Mouse (Mus musculus) embryonic facial prominence, embryonic 10.5 days (tissue): ENCODE results near the gene C1qtnf3. TPM values are rescaled to one million over a fixed set of nuclear protein-coding genes. Genes with fewer than 3 reads are reported as not detected.

Experiments
- DNase-seq: peaks from one replicate; pipeline ENCODE4 v3.0.0-alpha.2; 2017; ENCODE audit warnings: low spot score
- H3K27ac ChIP-seq: fragments of 300-500 bp; sonication (generic); replicated peaks from 2 replicates; pipeline ENCODE4 v1.5.1; 2016; ENCODE audit warnings: mild to moderate bottlenecking
- H3K27me3 ChIP-seq: fragments of 300-500 bp; sonication (generic); replicated peaks from 2 replicates; pipeline ENCODE4 v1.6.1; 2016; ENCODE audit warnings: low read depth, mild to moderate bottlenecking; ENCODE audit not compliant: poor library complexity, severe bottlenecking
- H3K36me3 ChIP-seq: fragments of 300-500 bp; sonication (generic); replicated peaks from 2 replicates; pipeline ENCODE4 v1.6.1; 2016; ENCODE audit warnings: mild to moderate bottlenecking, moderate library complexity
- H3K4me1 ChIP-seq: fragments of 300-500 bp; sonication (generic); 2 replicates; pipeline ENCODE4 v1.6.1; 2016
- H3K4me3 ChIP-seq: fragments of 300-500 bp; sonication (generic); 2 replicates; pipeline ENCODE4 v1.5.1; 2016; ENCODE audit warnings: mild to moderate bottlenecking, moderate library complexity
- H3K9me3 ChIP-seq: fragments of 300-500 bp; sonication (generic); 2 replicates; pipeline ENCODE4 v1.6.1; 2016; ENCODE audit warnings: mild to moderate bottlenecking
- WGBS: fragments of 180-500 bp; shearing (Covaris S2); methylation state at CpG from one replicate; pipeline ENCODE4 v1.1.7; 2016; 5-methylcytosine and 5-hydroxymethylcytosine counted together
- polyA plus RNA-seq: library from polyadenylated mRNA; unstranded; fragments of >200 nt; fragmentation: Nextera tagmentation; extraction: Ambion mirVana; gene quantifications from 2 replicates; pipeline ENCODE4 v1.2.1, GENCODE M21; 2016

The C1qtnf3 gene
- polyA plus RNA-seq, 1 experiment from 2014 or later: 0.27 TPM

GRCm38 (mm10) chr15:10940148-10941108, 11.7 kb upstream of the C1qtnf3 start:
- DNase-seq: no peak
- no peaks in the 10 kb centered on the region for H3K4me1 ChIP-seq
- WGBS: 80% methylated on average over 15 of the region's 15 CpGs
- no peaks in the 10 kb centered on the region for H3K27me3 ChIP-seq
- H3K9me3 ChIP-seq: no peaks in the 10 kb centered on the region
- no peaks in the 10 kb centered on the region for H3K36me3 ChIP-seq
- H3K27ac ChIP-seq: no peak overlapping the region
- no peak overlapping the region for H3K4me3 ChIP-seq

DNA sequence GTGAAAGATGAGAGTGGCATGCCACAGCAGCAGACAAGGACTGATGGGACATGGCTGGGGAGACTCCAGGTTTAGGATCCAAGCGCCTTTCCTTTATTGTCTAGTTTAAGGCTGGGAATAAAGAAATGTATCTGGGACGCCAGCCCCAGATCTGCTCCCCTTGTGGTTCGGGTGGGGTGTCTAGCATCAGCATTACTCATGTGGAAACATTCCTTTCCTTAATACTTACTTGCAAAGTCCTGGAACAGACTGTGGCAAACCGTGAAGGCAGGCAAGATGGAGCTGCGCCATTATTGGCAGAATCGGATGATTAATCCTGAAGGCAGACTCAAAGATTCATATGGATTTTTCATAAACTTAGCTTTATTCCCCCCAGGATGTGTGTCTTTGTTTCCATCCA, 10.2 kb upstream of the C1qtnf3 start:
- WGBS: 87% methylated on average over 6 of the region's 6 CpGs
- no peaks in the 10 kb centered on the region for H3K27me3 ChIP-seq
- no peak for DNase-seq
- H3K9me3 ChIP-seq: no peaks in the 10 kb centered on the region
- no peak overlapping the region for H3K27ac ChIP-seq
- H3K4me3 ChIP-seq: no peak overlapping the region
- no peaks in the 10 kb centered on the region for H3K36me3 ChIP-seq
- H3K4me1 ChIP-seq: no peaks in the 10 kb centered on the region

DNA sequence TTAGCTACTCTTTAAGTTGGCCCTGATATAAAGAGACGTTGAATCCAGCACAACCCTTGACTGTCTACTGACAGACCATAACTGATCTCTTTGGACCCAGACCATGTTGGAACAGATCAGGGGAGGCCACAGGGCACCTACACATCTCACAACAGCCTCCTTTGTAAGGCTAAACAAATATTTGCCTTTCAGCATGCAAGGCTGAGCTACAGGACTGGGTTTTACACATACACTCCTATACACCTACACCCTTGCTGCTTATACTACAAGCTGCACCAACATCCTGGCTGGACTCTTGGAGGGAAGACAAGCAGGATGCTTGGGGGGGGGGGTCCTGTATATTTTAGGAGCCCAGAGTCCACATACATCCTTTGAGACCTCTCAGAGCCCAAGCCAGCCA, 4.3 kb upstream of the C1qtnf3 start:
- no peak for DNase-seq
- Histone ChIP-seq H3K4me3 (no peak overlapping the region), H3K9me3 (no peaks in the 10 kb centered on the region), H3K4me1 (peaks cover 4% of the 10 kb centered on the region; the same call in 1 of the 2 replicates), H3K27me3 (no peaks in the 10 kb centered on the region; the same call in 1 of the 2 replicates), H3K36me3 (no peaks in the 10 kb centered on the region), H3K27ac (no peak overlapping the region)
- WGBS: 81% methylated on average over 1 of the region's 1 CpGs

DNA sequence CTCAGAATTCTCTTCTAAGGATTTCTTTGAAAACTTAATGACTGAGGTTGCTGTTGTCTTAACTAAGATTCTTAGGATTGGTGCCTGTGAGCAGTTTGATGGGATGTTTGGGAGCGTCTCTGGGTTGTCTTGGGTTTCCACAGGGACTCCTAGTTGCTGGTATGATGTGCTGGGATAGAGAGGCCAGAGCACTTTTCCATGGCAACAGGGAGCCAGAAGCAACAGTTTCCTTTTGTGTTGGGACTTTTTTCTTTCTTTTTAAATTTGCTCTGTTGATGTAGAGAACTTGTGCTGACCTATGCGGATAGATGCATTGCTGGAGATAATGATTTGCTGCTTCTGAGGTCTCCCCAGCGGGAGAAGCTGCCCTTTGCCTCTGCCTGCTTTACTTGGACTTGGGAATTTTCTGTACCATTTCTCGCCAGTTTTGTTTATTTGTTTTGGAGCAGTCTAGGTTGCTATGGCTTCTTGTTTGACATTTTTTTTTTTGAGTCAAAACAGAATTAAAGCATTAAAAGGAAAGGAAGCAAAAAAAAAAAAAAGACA, 701 bp downstream of the C1qtnf3 start:
- Histone ChIP-seq H3K27ac (no peak overlapping the region), H3K4me1 (peaks cover 4% of the 10 kb centered on the region; the same call in 1 of the 2 replicates), H3K27me3 (no peaks in the 10 kb centered on the region; the same call in 1 of the 2 replicates), H3K4me3 (no peak overlapping the region), H3K36me3 (no peaks in the 10 kb centered on the region), H3K9me3 (no peaks in the 10 kb centered on the region)
- WGBS: 65% methylated on average over 4 of the region's 4 CpGs
- no peak for DNase-seq

- peaks cover 4% of the 10 kb centered on the region; the same call in 1 of the 2 replicates for H3K4me1 ChIP-seq
- WGBS: 83% methylated on average over 1 of the region's 1 CpGs
- H3K9me3 ChIP-seq: no peaks in the 10 kb centered on the region
- H3K27ac ChIP-seq: no peak overlapping the region
- DNase-seq: no peak
- no peaks in the 10 kb centered on the region; the same call in 1 of the 2 replicates for H3K27me3 ChIP-seq
- H3K36me3 ChIP-seq: no peaks in the 10 kb centered on the region
- no peak overlapping the region for H3K4me3 ChIP-seq
These were observed 1.3 kb downstream of the C1qtnf3 start for GRCm38 (mm10) chr15:10953465-10953864.

DNA sequence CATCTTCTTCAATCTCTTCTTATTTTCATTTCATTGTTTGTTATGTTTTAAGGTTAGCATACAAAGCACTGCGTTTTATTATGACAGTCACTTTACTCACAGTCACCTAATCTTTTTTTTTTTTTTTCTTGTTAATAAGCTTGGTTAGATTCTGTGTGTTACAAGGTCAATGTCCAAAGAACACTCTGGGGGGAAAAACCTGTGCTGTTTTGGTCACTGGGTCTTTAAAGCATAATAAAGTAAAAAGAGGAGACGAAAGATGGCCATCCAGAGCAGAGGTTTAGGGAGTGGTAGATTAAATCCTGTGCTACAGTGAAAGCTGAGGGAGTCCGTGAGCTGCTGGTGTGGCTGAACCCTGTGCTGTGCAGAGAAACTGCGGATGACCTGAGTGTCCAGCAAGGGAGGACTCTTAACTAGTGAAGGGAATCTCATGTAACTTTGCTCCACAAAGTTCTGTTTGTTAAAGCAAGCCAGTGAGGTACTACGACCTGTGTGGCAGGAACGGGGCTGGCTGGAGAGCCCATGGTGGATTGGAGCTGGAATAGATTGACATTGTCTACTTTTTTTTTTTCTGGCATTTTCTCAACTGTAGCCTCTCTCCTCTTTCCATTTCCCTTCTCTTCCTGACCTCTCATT, 2.4 kb downstream of the C1qtnf3 start:
- no peak overlapping the region for H3K27ac ChIP-seq
- no peak overlapping the region for H3K4me3 ChIP-seq
- DNase-seq: no peak
- WGBS: 86% methylated on average over 6 of the region's 6 CpGs
- no peaks in the 10 kb centered on the region for H3K36me3 ChIP-seq
- H3K4me1 ChIP-seq: peaks cover 4% of the 10 kb centered on the region; the same call in 1 of the 2 replicates
- no peaks in the 10 kb centered on the region for H3K9me3 ChIP-seq
- H3K27me3 ChIP-seq: no peaks in the 10 kb centered on the region; the same call in 1 of the 2 replicates

- no peaks in the 10 kb centered on the region for H3K9me3 ChIP-seq
- WGBS: 73% methylated on average over 5 of the region's 5 CpGs
These were observed 3.0 kb downstream of the C1qtnf3 start for GRCm38 (mm10) chr15:10955156-10955555.

DNA sequence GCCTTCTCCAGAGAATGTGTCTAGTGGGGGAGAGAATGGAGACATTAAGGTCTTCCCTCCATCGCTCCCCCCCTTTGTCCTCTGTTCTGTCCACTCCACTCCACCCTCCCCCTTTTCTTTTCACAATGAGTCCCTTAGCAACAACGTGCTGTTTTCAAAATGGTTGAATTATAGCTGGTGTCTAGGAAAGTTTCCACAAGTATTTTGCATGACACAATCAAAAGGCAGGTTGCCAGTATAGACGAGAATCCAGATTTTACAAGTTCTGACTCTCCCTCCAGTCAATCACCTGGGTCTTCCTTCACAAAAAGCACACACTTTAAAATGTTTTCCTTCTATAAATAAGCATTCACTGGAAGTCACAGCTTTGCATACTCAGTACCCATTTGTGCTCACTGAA, 4.6 kb downstream of the C1qtnf3 start:
- H3K36me3 ChIP-seq: no peaks in the 10 kb centered on the region
- WGBS: 72% methylated on average over 3 of the region's 3 CpGs
- no peak overlapping the region for H3K4me3 ChIP-seq
- DNase-seq: no peak
- H3K4me1 ChIP-seq: peaks cover 4% of the 10 kb centered on the region; the same call in 1 of the 2 replicates
- no peaks in the 10 kb centered on the region for H3K27me3 ChIP-seq
- H3K27ac ChIP-seq: no peak overlapping the region
- H3K9me3 ChIP-seq: no peaks in the 10 kb centered on the region

More at GRCm38 (mm10) chr15:10955156-10955555, 3.0 kb downstream of the C1qtnf3 start:
- Histone ChIP-seq H3K27me3 (no peaks in the 10 kb centered on the region; the same call in 1 of the 2 replicates), H3K27ac (no peak overlapping the region), H3K4me3 (no peak overlapping the region), H3K36me3 (no peaks in the 10 kb centered on the region), H3K4me1 (peaks cover 4% of the 10 kb centered on the region; the same call in 1 of the 2 replicates)
- no peak for DNase-seq

DNA sequence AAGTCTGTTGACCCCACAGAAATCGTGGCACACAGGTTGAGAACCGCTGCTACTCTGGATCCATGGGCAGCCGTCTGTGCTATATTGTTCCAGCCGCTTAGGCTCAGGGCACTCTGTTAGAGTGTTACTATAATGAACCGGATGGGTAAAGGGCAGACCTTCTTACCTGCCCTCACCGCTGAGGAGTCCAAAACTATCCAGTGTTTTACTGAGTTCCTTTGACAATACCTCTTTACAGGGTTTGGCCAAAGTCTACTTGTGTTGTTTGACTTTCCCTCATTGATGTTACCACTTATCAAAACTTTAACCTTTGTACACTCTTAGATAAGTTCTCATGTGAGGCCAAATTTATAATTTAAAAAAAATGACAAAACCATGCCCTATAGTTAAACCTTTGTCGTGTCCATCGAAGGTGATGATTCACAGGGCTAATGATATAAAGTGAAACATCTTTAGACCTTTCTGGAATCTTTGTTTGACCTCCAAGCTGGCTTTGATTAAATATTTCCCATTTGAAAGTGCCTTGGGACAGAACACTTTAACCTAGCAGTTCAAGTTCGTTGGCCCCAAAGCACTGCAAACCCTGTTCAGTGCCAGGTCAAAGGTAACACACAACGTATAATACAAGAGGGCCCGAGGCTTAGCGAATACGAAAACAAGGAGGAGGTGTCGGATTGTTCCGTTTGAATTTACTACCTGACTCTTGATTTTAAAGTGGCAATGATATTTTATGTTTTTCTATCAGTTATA, 7.3 kb downstream of the C1qtnf3 start:
- no peaks in the 10 kb centered on the region for H3K4me1 ChIP-seq
- DNase-seq: no peak
- no peak overlapping the region for H3K4me3 ChIP-seq
- no peaks in the 10 kb centered on the region for H3K36me3 ChIP-seq
- 81% methylated on average over 15 of the region's 15 CpGs for WGBS
- no peaks in the 10 kb centered on the region for H3K27me3 ChIP-seq
- no peak overlapping the region for H3K27ac ChIP-seq
- H3K9me3 ChIP-seq: no peaks in the 10 kb centered on the region

DNA sequence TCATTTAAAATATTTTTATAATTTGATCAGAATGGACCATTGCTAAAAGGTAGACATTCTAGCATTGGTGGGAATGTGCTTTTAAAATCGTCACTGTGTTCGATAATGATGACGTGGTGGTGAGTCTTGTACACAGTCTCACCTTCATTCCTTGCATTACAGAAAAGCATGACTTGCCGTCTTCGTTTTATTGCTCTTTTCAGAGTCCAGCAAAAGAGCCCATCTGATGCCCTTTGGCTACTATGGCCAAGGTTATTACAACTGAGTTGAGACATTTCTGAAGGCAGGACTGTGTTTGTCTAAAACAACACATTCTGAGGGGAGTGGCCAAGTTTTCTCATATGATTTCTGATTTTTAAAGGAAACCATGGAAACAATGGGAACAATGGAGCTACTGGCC, 8.1 kb downstream of the C1qtnf3 start:
- Histone ChIP-seq H3K4me3 (no peak overlapping the region), H3K9me3 (no peaks in the 10 kb centered on the region), H3K27ac (no peak overlapping the region), H3K27me3 (no peaks in the 10 kb centered on the region), H3K36me3 (no peaks in the 10 kb centered on the region), H3K4me1 (no peaks in the 10 kb centered on the region)
- DNase-seq: no peak
- 90% methylated on average over 5 of the region's 5 CpGs for WGBS

GRCm38 (mm10) chr15:10962601-10963000, 10.5 kb downstream of the C1qtnf3 start:
- Histone ChIP-seq H3K4me3 (no peak overlapping the region), H3K9me3 (no peaks in the 10 kb centered on the region), H3K4me1 (no peaks in the 10 kb centered on the region), H3K27me3 (no peaks in the 10 kb centered on the region), H3K27ac (no peak overlapping the region), H3K36me3 (no peaks in the 10 kb centered on the region)
- no peak for DNase-seq
- WGBS: 88% methylated on average over 2 of the region's 2 CpGs

DNA sequence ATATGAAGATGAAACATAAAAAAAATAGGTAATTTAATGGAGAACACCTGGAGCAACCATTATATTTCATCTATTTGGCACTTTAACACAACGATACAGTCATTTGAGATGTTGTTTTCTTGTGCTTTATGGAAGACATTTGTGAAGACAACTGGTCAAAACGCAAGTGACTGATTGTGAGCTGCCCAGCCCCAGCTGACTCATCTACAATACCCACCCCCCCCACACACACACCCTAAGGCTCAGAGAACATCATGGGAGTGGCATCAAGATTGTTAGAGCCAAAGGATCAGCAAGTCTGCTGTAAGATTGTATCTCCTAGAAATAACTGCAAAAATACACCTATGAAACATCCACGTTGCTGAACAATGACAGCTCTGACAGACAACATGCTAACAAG, 17.3 kb downstream of the C1qtnf3 start:
- 75% methylated on average over 3 of the region's 3 CpGs for WGBS
- DNase-seq: no peak
- Histone ChIP-seq H3K27me3 (no peaks in the 10 kb centered on the region), H3K4me1 (no peaks in the 10 kb centered on the region), H3K36me3 (no peaks in the 10 kb centered on the region), H3K27ac (no peak overlapping the region), H3K4me3 (no peak overlapping the region), H3K9me3 (no peaks in the 10 kb centered on the region)
